ENCODE assay signal across 11 mouse cellular contexts in genomic region chr8:90849462-90850050, GRCm38 (mm10). TPM values are rescaled to one million over a fixed set of nuclear protein-coding genes. Genes with fewer than 3 reads are reported as not detected.
DNase-seq lines count a peak whose midpoint lies in the region; ATAC-seq lines count a peak whose summit lies in the region.
"Had no signal": no experiment of that assay in that cellular context is flagged by ENCODE, and none has a peak within 500 bp of the region (broad histone marks: within the 10 kb centered on the region; RNA-seq: fewer than 3 reads in every experiment).

No protein-coding gene starts in this region.

- no peak overlapping the region for H3K4me3 ChIP-seq in kidney, embryonic 16.5 days (ENCODE audit: low read length)
- no peak overlapping the region for H3K4me3 ChIP-seq in forebrain, embryonic 15.5 days
- H3K4me3 ChIP-seq: erythroblast, embryonic 14.5 days; liver, embryonic 13.5 days; myocyte had no signal

- H3K4me1 ChIP-seq in kidney, embryonic 16.5 days (ENCODE audit: insufficient read depth, low read length) = peaks cover 5% of the 10 kb centered on the region
- peaks cover 17% of the 10 kb centered on the region for H3K4me1 ChIP-seq in forebrain, embryonic 15.5 days

- ATAC-seq in kidney, embryonic 16.5 days (ENCODE audit: low FRiP score, low TSS enrichment) = peak; percentile 23; the same call in 1 of the 2 replicates
- 0 out of 2 replicates have a peak, but pooled peaks have one; percentile 44 for ATAC-seq in forebrain, embryonic 15.5 days (replicated peaks)

- H3K9ac ChIP-seq in kidney, embryonic 16.5 days (replicated peaks; ENCODE audit: low read length) = no peak overlapping the region
- no peak overlapping the region for H3K9ac ChIP-seq in forebrain, embryonic 15.5 days (replicated peaks)
- H3K9ac ChIP-seq: liver, embryonic 13.5 days had no signal

- H3K36me3 ChIP-seq in kidney, embryonic 16.5 days (ENCODE audit: insufficient read depth, low read length) = peaks cover 4% of the 10 kb centered on the region; the same call in 1 of the 2 replicates
- no peaks in the 10 kb centered on the region for H3K36me3 ChIP-seq in forebrain, embryonic 15.5 days
- H3K36me3 ChIP-seq: liver, embryonic 13.5 days had no signal

- H3K27me3 ChIP-seq in kidney, embryonic 16.5 days (ENCODE audit: insufficient read depth, low read length) = no peaks in the 10 kb centered on the region
- H3K27me3 ChIP-seq in forebrain, embryonic 15.5 days = no peaks in the 10 kb centered on the region
- H3K27me3 ChIP-seq: liver, embryonic 13.5 days had no signal

- H3K9me3 ChIP-seq in kidney, embryonic 16.5 days (ENCODE audit: low read length) = no peaks in the 10 kb centered on the region; the same call in 1 of the 2 replicates
- H3K9me3 ChIP-seq in forebrain, embryonic 15.5 days = no peaks in the 10 kb centered on the region
- H3K9me3 ChIP-seq: liver, embryonic 13.5 days had no signal

- WGBS in kidney, embryonic 16.5 days = 64% methylated on average over 11 of the region's 11 CpGs
- WGBS in forebrain, embryonic 15.5 days = 42% methylated on average over 11 of the region's 11 CpGs

- no peak for DNase-seq in kidney, adult 11 months
- peak; percentile 46 for DNase-seq in left cerebral cortex, postnatal 4 days
- peak; percentile 78 to 84 for DNase-seq in right cerebral cortex, postnatal 10 days (ENCODE audit: low spot score in 2 of 2)
- no peak for DNase-seq in ovary, adult 18-20 months (ENCODE audit: low spot score)
- no peak for DNase-seq in kidney, postnatal 36 days
- DNase-seq in adrenal gland, postnatal 10 days = no peak
- DNase-seq: liver, embryonic 13.5 days had no signal

- no peak overlapping the region for H3K27ac ChIP-seq in kidney, embryonic 16.5 days (ENCODE audit: low read length)
- H3K27ac ChIP-seq in forebrain, embryonic 15.5 days (replicated peaks) = peak overlapping the region; percentile 60
- H3K27ac ChIP-seq: liver, embryonic 13.5 days had no signal

- intact Hi-C loops in left cerebral cortex, postnatal 4 days (cut with DNase I) = no loop called here

- no peak overlapping the region for H3K4me2 ChIP-seq in kidney, embryonic 16.5 days (replicated peaks; ENCODE audit: low read depth, low read length)
- no peak overlapping the region for H3K4me2 ChIP-seq in forebrain, embryonic 15.5 days (replicated peaks)
- H3K4me2 ChIP-seq: liver, embryonic 13.5 days had no signal

RNA-seq across cellular contexts. Expression of gene Chd9, which starts 21.4 kb away (rescaled TPM):
- 88.1 and 97.1 TPM in 2 replicates for polyA plus RNA-seq in kidney, embryonic 16.5 days (2015; fragmentation: Nextera tagmentation; extraction: Ambion mirVana)
- 91.0 and 102 TPM in 2 replicates for polyA plus RNA-seq in forebrain, embryonic 15.5 days (2015; fragmentation: Nextera tagmentation; extraction: Ambion mirVana)
- 10 to 100 TPM; 83.3 to 85.0 TPM for total RNA-seq in left cerebral cortex, postnatal 4 days (2021)
- total RNA-seq in adrenal gland, postnatal 10 days (2021) = 10 to 100 TPM; 65.7 to 80.1 TPM

RNA-seq across cellular contexts. Expression of gene Gm19935, which starts 32.4 kb away (rescaled TPM):
- not detected in 2 replicates for polyA plus RNA-seq in kidney, embryonic 16.5 days (2015; fragmentation: Nextera tagmentation; extraction: Ambion mirVana)
- 0.19 and 1.1 TPM in 2 replicates for polyA plus RNA-seq in forebrain, embryonic 15.5 days (2015; fragmentation: Nextera tagmentation; extraction: Ambion mirVana)
- 1 to 10 TPM; 1.1 to 1.3 TPM for total RNA-seq in left cerebral cortex, postnatal 4 days (2021)
- total RNA-seq in adrenal gland, postnatal 10 days (2021) = not detected
- polyA plus RNA-seq: erythroblast, embryonic 14.5 days; liver, embryonic 13.5 days; myocyte had no signal

Comparison
In these comparisons a context has a peak if more than half of its experiments do, and no peak if none do; other contexts are left out.
1. DNase-seq: peak in left cerebral cortex, postnatal 4 days (single experiment) and right cerebral cortex, postnatal 10 days (2 of 2); none in kidney, adult 11 months (single experiment), ovary, adult 18-20 months (single experiment), kidney, postnatal 36 days (0 of 2) and adrenal gland, postnatal 10 days (single experiment).